ENCODE assay signal across 10 mouse cellular contexts in genomic region chr16:17806581-17807191, GRCm38 (mm10). TPM values are rescaled to one million over a fixed set of nuclear protein-coding genes. Genes with fewer than 3 reads are reported as not detected.
DNase-seq lines count a peak whose midpoint lies in the region; ATAC-seq and TF ChIP-seq lines count a peak whose summit lies in the region.
"Had no signal": no experiment of that assay in that cellular context is flagged by ENCODE, and none has a peak within 500 bp of the region (broad histone marks: within the 10 kb centered on the region; RNA-seq: fewer than 3 reads in every experiment).

No protein-coding gene starts in this region.

- no peak for TF ChIP-seq EP300 in liver, postnatal 0 days (IDR thresholded peaks at IDR 0.05; ENCODE audit: low read depth)

- 5% methylated on average over 49 of the region's 50 CpGs for WGBS in liver, postnatal 0 days (ENCODE audit: insufficient replicate concordance)

- peak overlapping the region; percentile 76 for H3K27ac ChIP-seq in gastrocnemius, adult 2 months
- peak overlapping the region; percentile 83; the same call in 1 of the 2 replicates for H3K27ac ChIP-seq in testis, adult 2 months (ENCODE audit: control insufficient read depth, insufficient read depth, low read depth, low read length)
- H3K27ac ChIP-seq in liver, postnatal 0 days (ENCODE audit: low read depth), result no peak overlapping the region

- H3K4me1 ChIP-seq in testis, adult 2 months (ENCODE audit: control insufficient read depth, insufficient read depth, low read length), result peaks cover 45% of the 10 kb centered on the region
- peaks cover 32% of the 10 kb centered on the region for H3K4me1 ChIP-seq in liver, postnatal 0 days (ENCODE audit: insufficient read depth)

- no peak for TF ChIP-seq CTCF in gastrocnemius, adult 2 months (IDR thresholded peaks at IDR 0.05)
- no peak for TF ChIP-seq CTCF in testis, adult 2 months (IDR thresholded peaks at IDR 0.05; ENCODE audit: control insufficient read depth, insufficient read depth, insufficient replicate concordance, low read depth, low read length)
- TF ChIP-seq CTCF in liver, postnatal 0 days (IDR thresholded peaks at IDR 0.05; ENCODE audit: low read depth), result no peak

- no peaks in the 10 kb centered on the region for H3K36me3 ChIP-seq in testis, adult 2 months (ENCODE audit: control insufficient read depth, insufficient read depth, low read length)
- H3K36me3 ChIP-seq in liver, postnatal 0 days (replicated peaks; ENCODE audit: insufficient read depth, low read length), result no peaks in the 10 kb centered on the region
- H3K36me3 ChIP-seq: G1E had no signal

- H3K4me2 ChIP-seq in liver, postnatal 0 days (ENCODE audit: low read depth, low read length), result peak overlapping the region; percentile 89

- H3K4me3 ChIP-seq in gastrocnemius, adult 2 months, result peak overlapping the region; percentile 82
- peak overlapping the region; percentile 89 for H3K4me3 ChIP-seq in testis, adult 2 months (ENCODE audit: control insufficient read depth, low read depth, low read length)
- H3K4me3 ChIP-seq in liver, postnatal 0 days (ENCODE audit: low read depth, low read length), result peak overlapping the region; percentile 46

- no peaks in the 10 kb centered on the region for H3K27me3 ChIP-seq in testis, adult 2 months (ENCODE audit: control insufficient read depth, insufficient read depth, low read length)
- peaks cover 78% of the 10 kb centered on the region for H3K27me3 ChIP-seq in liver, postnatal 0 days (ENCODE audit: insufficient read depth, low read length)

- intact Hi-C loops in gastrocnemius, adult 2 months (cut with DNase I), result no loop called here

- peak overlapping the region; percentile 55; the same call in 1 of the 2 replicates for H3K9ac ChIP-seq in liver, postnatal 0 days (replicated peaks)

- no peaks in the 10 kb centered on the region for H3K9me3 ChIP-seq in liver, postnatal 0 days (ENCODE audit: low read length)

- ATAC-seq in liver, postnatal 0 days, result peak; percentile 11; the same call in 1 of the 2 replicates

- DNase-seq in gastrocnemius, adult 2 months, result no peak
- DNase-seq in gastrocnemius, postnatal 25 days, result no peak
- no peak for DNase-seq in testis, postnatal 10 days (ENCODE audit: low spot score)
- DNase-seq in heart, postnatal 4 days, result peak; percentile 43
- DNase-seq in liver, postnatal 0 days, result no peak
- no peak for DNase-seq in adipocyte (ENCODE audit: low spot score)
- DNase-seq in adrenal gland, adult 2 months, result no peak

- TF ChIP-seq POLR2A in testis, adult 2 months (IDR thresholded peaks at IDR 0.05; ENCODE audit: control insufficient read depth, low read depth, low read length), result no peak; the same call in 1 of the 2 replicates

RNA-seq across cellular contexts. Expression of gene Scarf2, which starts 9.6 kb away (rescaled TPM):
- total RNA-seq in gastrocnemius, adult 2 months (2021), result 1 to 10 TPM; 3.6 to 5.2 TPM
- 1 to 10 TPM; 4.7 to 5.4 TPM for total RNA-seq in gastrocnemius, postnatal 25 days (2021)
- 4.1 and 5.6 TPM in 2 replicates for polyA plus RNA-seq in testis, adult 2 months (2012; rRNA removed)
- total RNA-seq in heart, postnatal 4 days (2021), result 10 to 100 TPM; 16.6 to 17.7 TPM
- polyA plus RNA-seq in liver, postnatal 0 days (2015; fragmentation: Nextera tagmentation; extraction: Ambion mirVana), result 0.97 and 1.6 TPM in 2 replicates
- 10 to 100 TPM in 1 of 2 experiments, 1 to 10 TPM in 1; 8.4 to 15.9 TPM for total RNA-seq in adrenal gland, adult 2 months (2021)
- 61.7 and 75.1 TPM in 2 replicates for polyA plus RNA-seq in adrenal gland, adult 2 months (2012; rRNA removed)
- total RNA-seq: G1E had no signal
- polyA plus RNA-seq: G1E had no signal

RNA-seq across cellular contexts. Expression of gene B830017H08Rik, which starts 26.2 kb away (rescaled TPM):
- not detected for total RNA-seq in gastrocnemius, adult 2 months (2021)
- not detected for total RNA-seq in gastrocnemius, postnatal 25 days (2021)
- polyA plus RNA-seq in testis, adult 2 months (2012; rRNA removed), result 4.5 and 5.6 TPM in 2 replicates
- not detected for total RNA-seq in heart, postnatal 4 days (2021)
- polyA plus RNA-seq in liver, postnatal 0 days (2015; fragmentation: Nextera tagmentation; extraction: Ambion mirVana), result not detected in 2 replicates
- not detected for total RNA-seq in adrenal gland, adult 2 months (2021)
- not detected in 2 replicates for polyA plus RNA-seq in adrenal gland, adult 2 months (2012; rRNA removed)
- polyA plus RNA-seq: large intestine, adult 2 months had no signal

RNA-seq across cellular contexts. Expression of gene Car15, which starts 31.5 kb away (rescaled TPM):
- total RNA-seq in gastrocnemius, adult 2 months (2021), result 1 to 10 TPM; 1.3 to 2.1 TPM
- total RNA-seq in gastrocnemius, postnatal 25 days (2021), result under 1 TPM; 0.79 to 0.88 TPM
- 13.9 and 17.9 TPM in 2 replicates for polyA plus RNA-seq in testis, adult 2 months (2012; rRNA removed)
- total RNA-seq in heart, postnatal 4 days (2021), result 1 to 10 TPM; 1.4 to 1.6 TPM
- 0.26 and 0.52 TPM in 2 replicates for polyA plus RNA-seq in liver, postnatal 0 days (2015; fragmentation: Nextera tagmentation; extraction: Ambion mirVana)
- 1 to 10 TPM; 1.7 to 3.8 TPM for total RNA-seq in adrenal gland, adult 2 months (2021)
- 5.1 and 5.5 TPM in 2 replicates for polyA plus RNA-seq in adrenal gland, adult 2 months (2012; rRNA removed)

RNA-seq across cellular contexts. Expression of gene Klhl22, which starts 47.3 kb away (rescaled TPM):
- total RNA-seq in gastrocnemius, adult 2 months (2021), result 10 to 100 TPM; 20.5 to 23.6 TPM
- 10 to 100 TPM; 15.4 to 18.8 TPM for total RNA-seq in gastrocnemius, postnatal 25 days (2021)
- 9.1 and 9.4 TPM in 2 replicates for polyA plus RNA-seq in testis, adult 2 months (2012; rRNA removed)
- 10 to 100 TPM; 24.6 to 25.1 TPM for total RNA-seq in heart, postnatal 4 days (2021)
- polyA plus RNA-seq in liver, postnatal 0 days (2015; fragmentation: Nextera tagmentation; extraction: Ambion mirVana), result 7.8 and 8.0 TPM in 2 replicates
- 10 to 100 TPM; 45.5 to 49.8 TPM for total RNA-seq in adrenal gland, adult 2 months (2021)
- polyA plus RNA-seq in adrenal gland, adult 2 months (2012; rRNA removed), result 55.3 and 68.2 TPM in 2 replicates
- polyA plus RNA-seq: G1E had no signal
